Comparison of ENCODE assay signal across 14 mouse cellular contexts in genomic region chr11:114224706-114225105, GRCm38 (mm10).
A peak's percentile ranks its signal among the peaks of the same experiment; 100 is the strongest.
DNase-seq lines count a peak whose midpoint lies in the region.
"Had no signal": no experiment of that assay in that cellular context is flagged by ENCODE, and none has a peak within 500 bp of the region (broad histone marks: within the 10 kb centered on the region; RNA-seq: fewer than 3 reads in every experiment).

No protein-coding gene starts in this region.

- peak; percentile 23 for DNase-seq in adrenal gland, postnatal 14 days
- no peak for DNase-seq in adrenal gland, adult 18-20 months (ENCODE audit: low spot score in 2 of 2)
- peak; percentile 45 for DNase-seq in thymus, postnatal 0 days (ENCODE audit: low spot score)
- no peak for DNase-seq in thymus, postnatal 10 days (ENCODE audit: low spot score in 2 of 2)
- peak; percentile 41 for DNase-seq in thymus, postnatal 25 days
- DNase-seq in cerebellum, postnatal 36 days, result no peak
- DNase-seq in cerebellum, postnatal 25 days, result no peak
- DNase-seq: cerebellum, adult 11 months; cerebellum, adult 8-10 months; gastrocnemius, postnatal 36 days; heart, adult 18-20 months; heart, postnatal 10 days; heart, postnatal 4 days; kidney, adult 11 months had no signal

Comparison
In these comparisons a context has a peak if more than half of its experiments do, and no peak if none do; other contexts are left out.
1. DNase-seq: peak in adrenal gland, postnatal 14 days (single experiment), thymus, postnatal 0 days (single experiment) and thymus, postnatal 25 days (single experiment); none in adrenal gland, adult 18-20 months (0 of 2), thymus, postnatal 10 days (0 of 2), cerebellum, postnatal 36 days (0 of 2) and cerebellum, postnatal 25 days (0 of 2).